Mouse (Mus musculus): Measurements from ENCODE around the gene Ubl5. TPM values are rescaled to one million over a fixed set of nuclear protein-coding genes. Genes with fewer than 3 reads are reported as not detected.
"Not testable (repeated sequence)": the region's sequence is repeated elsewhere in the genome, so short reads cannot be mapped to it uniquely, and the experiment has no call there.

Ubl5 gene
- polyA plus RNA-seq, 1 experiment, result 571 TPM

GRCm38 (mm10) chr9:20689913-20690312, 47.2 kb downstream of the Ubl5 start:
- DNase-seq, result no peak
- Histone ChIP-seq H3K27me3 (ENCODE audit: control insufficient read depth, insufficient read depth, low read length) (no peaks in the 10 kb centered on the region), H3K4me3 (replicated peaks; ENCODE audit: insufficient read depth, low read depth, low read length) (no peak overlapping the region), H3K27ac (ENCODE audit: insufficient read depth, low read length) (no peak overlapping the region), H3K4me1 (ENCODE audit: control insufficient read depth, insufficient read depth, low read length) (no peaks in the 10 kb centered on the region)
- TF ChIP-seq CTCF (IDR thresholded peaks at IDR 0.05; ENCODE audit: borderline replicate concordance, insufficient read depth, low read depth, low read length) (no peak), POLR2A (IDR thresholded peaks at IDR 0.05; ENCODE audit: borderline replicate concordance, insufficient read depth, low read length) (no peak)
- WGBS, result 17% methylated on average over 4 of the region's 4 CpGs

DNA sequence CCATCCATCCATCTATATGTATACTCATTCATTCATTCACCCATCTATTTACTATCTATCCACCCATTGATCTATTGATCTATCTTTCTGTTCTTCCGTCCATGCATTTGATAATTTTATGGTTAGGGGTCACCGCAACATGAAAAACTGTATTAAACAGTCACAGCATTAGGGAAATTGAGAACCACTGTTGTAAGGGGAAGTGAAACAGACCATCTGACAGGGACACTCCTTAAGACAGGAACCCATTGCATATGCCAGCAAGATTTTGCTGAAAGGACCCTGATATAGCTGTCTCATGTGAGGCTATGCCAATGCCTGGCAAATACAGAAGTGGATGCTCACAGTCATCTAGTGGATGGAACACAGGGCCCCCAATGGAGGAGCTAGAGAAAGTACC, 47.8 kb downstream of the Ubl5 start:
- not testable (repeated sequence) for H3K27me3 ChIP-seq (ENCODE audit: control insufficient read depth, insufficient read depth, low read length); DNase-seq; H3K4me1 ChIP-seq (ENCODE audit: control insufficient read depth, insufficient read depth, low read length); H3K4me3 ChIP-seq (replicated peaks; ENCODE audit: insufficient read depth, low read depth, low read length); H3K27ac ChIP-seq (ENCODE audit: insufficient read depth, low read length)
- 96% methylated on average over 2 of the region's 2 CpGs for WGBS

GRCm38 (mm10) chr9:20692863-20693262, 50.2 kb downstream of the Ubl5 start:
- no peak for TF ChIP-seq CTCF (IDR thresholded peaks at IDR 0.05; ENCODE audit: borderline replicate concordance, insufficient read depth, low read depth, low read length)
- no peak for TF ChIP-seq POLR2A (IDR thresholded peaks at IDR 0.05; ENCODE audit: borderline replicate concordance, insufficient read depth, low read length)
- WGBS, result 99% methylated on average over 3 of the region's 3 CpGs
- Histone ChIP-seq H3K27me3 (ENCODE audit: control insufficient read depth, insufficient read depth, low read length) (no peaks in the 10 kb centered on the region), H3K4me1 (ENCODE audit: control insufficient read depth, insufficient read depth, low read length) (no peaks in the 10 kb centered on the region), H3K4me3 (replicated peaks; ENCODE audit: insufficient read depth, low read depth, low read length) (no peak overlapping the region), H3K27ac (ENCODE audit: insufficient read depth, low read length) (no peak overlapping the region)
- no peak for DNase-seq

DNA sequence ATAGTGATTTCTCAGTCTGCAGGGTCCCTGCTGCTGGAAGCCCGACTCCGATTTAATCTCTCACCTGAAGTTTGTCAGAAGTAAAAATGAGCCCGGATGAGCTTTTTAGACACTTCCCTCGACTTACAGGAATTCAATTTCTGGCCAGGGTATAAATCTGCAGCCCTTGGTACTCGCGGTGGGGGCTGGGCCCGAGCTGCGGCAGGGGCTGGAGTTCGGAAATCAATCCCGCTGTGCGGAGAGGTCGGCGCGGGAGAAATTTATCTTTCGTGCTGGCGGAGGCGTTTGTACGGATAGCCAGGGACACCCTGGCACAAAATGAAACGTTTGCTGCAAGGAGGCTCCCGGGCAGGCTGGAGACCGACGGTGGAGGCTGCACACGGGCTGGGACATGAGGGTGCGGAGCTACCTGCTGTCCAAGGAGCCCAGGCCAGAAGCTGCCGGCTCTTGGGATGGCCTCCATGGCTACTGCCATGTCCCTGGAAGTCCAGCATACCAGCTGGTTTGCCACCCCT, 52.1 kb downstream of the Ubl5 start:
- no peak overlapping the region for H3K27ac ChIP-seq (ENCODE audit: insufficient read depth, low read length)
- no peak for TF ChIP-seq CTCF (IDR thresholded peaks at IDR 0.05; ENCODE audit: borderline replicate concordance, insufficient read depth, low read depth, low read length)
- no peak for TF ChIP-seq POLR2A (IDR thresholded peaks at IDR 0.05; ENCODE audit: borderline replicate concordance, insufficient read depth, low read length)
- H3K4me3 ChIP-seq (replicated peaks; ENCODE audit: insufficient read depth, low read depth, low read length), result peak overlapping the region; percentile 23
- no peak for DNase-seq
- WGBS, result 4% methylated on average over 25 of the region's 25 CpGs
- no peaks in the 10 kb centered on the region for H3K27me3 ChIP-seq (ENCODE audit: control insufficient read depth, insufficient read depth, low read length)
- no peaks in the 10 kb centered on the region for H3K4me1 ChIP-seq (ENCODE audit: control insufficient read depth, insufficient read depth, low read length)

DNA sequence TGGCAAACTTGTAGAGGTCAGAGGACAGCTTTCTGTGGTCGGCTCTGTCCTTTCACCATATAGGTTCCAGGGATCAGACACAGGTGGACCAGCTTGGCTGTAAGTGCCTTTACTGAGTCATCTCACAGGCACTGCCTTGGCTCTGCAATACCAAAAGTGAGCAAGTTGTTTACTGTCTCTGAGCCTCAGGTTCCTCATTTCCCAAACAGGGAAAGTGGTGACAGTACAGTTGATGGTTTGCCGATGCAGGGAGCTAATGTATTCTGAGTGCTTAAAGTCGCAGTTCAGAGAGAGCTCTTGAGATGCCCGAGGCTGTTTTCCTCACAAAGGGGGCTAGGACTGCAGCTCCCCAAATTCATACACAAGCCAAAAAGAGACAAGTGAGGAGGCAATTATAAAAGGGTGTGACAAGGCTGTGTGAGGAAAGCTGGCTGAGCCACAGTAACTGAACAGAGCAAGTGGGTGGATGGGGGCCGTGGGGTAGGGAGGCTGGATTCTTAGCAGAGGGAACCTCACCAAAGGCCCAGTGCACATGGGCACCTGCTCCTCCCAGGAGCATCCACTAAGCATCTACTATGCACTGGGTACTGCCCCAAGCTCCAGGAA, 53.5 kb downstream of the Ubl5 start:
- Histone ChIP-seq H3K4me1 (ENCODE audit: control insufficient read depth, insufficient read depth, low read length) (no peaks in the 10 kb centered on the region), H3K4me3 (replicated peaks; ENCODE audit: insufficient read depth, low read depth, low read length) (no peak overlapping the region), H3K27ac (ENCODE audit: insufficient read depth, low read length) (no peak overlapping the region), H3K27me3 (ENCODE audit: control insufficient read depth, insufficient read depth, low read length) (no peaks in the 10 kb centered on the region)
- DNase-seq, result no peak
- WGBS, result 80% methylated on average over 5 of the region's 5 CpGs
- TF ChIP-seq POLR2A (IDR thresholded peaks at IDR 0.05; ENCODE audit: borderline replicate concordance, insufficient read depth, low read length) (no peak), CTCF (IDR thresholded peaks at IDR 0.05; ENCODE audit: borderline replicate concordance, insufficient read depth, low read depth, low read length) (no peak)

Other genes starting within 250 kb of the Ubl5 start
- 10.7 and 10.8 TPM in 2 replicates for gene Zfp26, start 182.7 kb upstream of the Ubl5 start, polyA plus RNA-seq (2012; rRNA removed)
- gene Zfp426, start 150.1 kb upstream of the Ubl5 start, polyA plus RNA-seq (2012; rRNA removed), result 22.4 and 23.5 TPM in 2 replicates
- gene Zfp266, start 121.5 kb upstream of the Ubl5 start, polyA plus RNA-seq (2012; rRNA removed), result 19.5 and 23.6 TPM in 2 replicates
- gene Zfp846, start 61.6 kb upstream of the Ubl5 start, polyA plus RNA-seq (2012; rRNA removed), result 15.4 and 17.1 TPM in 2 replicates
- gene Fbxl12, start 1.9 kb downstream of the Ubl5 start, polyA plus RNA-seq (2012; rRNA removed), result 38.2 and 41.8 TPM in 2 replicates
- 38.8 and 39.6 TPM in 2 replicates for gene Pin1, start 9.2 kb downstream of the Ubl5 start, polyA plus RNA-seq (2012; rRNA removed)
- 45.4 and 54.1 TPM in 2 replicates for gene Olfm2, start 103.5 kb downstream of the Ubl5 start, polyA plus RNA-seq (2012; rRNA removed)
- 3.0 and 3.5 TPM in 2 replicates for gene Col5a3, start 172.2 kb downstream of the Ubl5 start, polyA plus RNA-seq (2012; rRNA removed)
- not detected in 2 replicates for gene Rdh8, start 175.6 kb downstream of the Ubl5 start, polyA plus RNA-seq (2012; rRNA removed)
- gene A230050P20Rik, start 225.8 kb downstream of the Ubl5 start, polyA plus RNA-seq (2012; rRNA removed), result 169 and 171 TPM in 2 replicates
- 11.1 and 12.4 TPM in 2 replicates for gene Angptl6, start 236.8 kb downstream of the Ubl5 start, polyA plus RNA-seq (2012; rRNA removed)
- gene Ppan, start 245.3 kb downstream of the Ubl5 start, polyA plus RNA-seq (2012; rRNA removed), result 45.3 and 50.2 TPM in 2 replicates

Measured in cerebellum, adult 2 months (tissue).